In the genomic region with DNA sequence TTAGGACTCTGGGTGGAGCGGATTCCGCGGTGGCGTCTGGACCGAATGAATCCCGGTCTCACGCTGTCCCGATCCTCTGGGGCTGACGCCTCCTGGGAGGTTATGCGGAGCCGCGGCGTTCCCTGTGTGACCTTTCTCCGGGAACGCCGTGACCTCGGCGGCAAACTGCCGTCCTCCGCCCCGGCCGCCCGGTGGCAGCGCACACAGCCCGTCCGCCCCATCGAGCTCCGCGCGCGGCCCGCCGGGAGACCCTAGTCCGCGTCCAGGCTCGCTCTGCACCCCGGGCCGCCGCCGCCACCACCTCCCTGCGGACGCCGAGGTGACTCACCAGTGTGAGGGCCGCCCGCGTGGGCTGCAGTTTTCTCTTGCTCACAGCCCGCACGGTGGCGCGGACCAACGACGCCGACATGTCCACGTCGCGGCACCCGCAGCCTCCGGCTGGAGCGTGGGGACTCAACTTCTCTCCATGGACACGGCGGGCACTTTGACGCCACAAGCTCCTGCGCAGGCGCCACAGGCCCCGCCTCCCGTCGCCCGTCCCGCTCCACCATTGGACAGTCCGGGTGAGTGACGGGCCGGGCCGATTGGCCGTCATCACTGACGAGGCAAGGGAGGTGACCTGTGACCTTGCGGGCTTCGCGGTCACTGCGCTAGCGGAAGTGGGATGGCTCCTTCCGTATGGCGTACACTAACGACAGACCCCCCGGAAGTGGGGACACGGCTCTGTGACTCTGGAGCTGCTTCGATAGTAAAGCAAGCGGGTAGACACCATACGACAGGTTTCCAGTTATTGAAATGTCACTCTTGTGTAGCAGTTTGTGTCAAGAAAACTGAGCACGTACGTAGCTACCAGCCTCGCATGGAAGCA, we compare ENCODE assay signal across 8 mouse cellular contexts. TPM values are rescaled to one million over a fixed set of nuclear protein-coding genes. Genes with fewer than 3 reads are reported as not detected.
DNase-seq lines count a peak whose midpoint lies in the region; ATAC-seq and TF ChIP-seq lines count a peak whose summit lies in the region.

A gene (minus strand): TSS at position 515 of the 868 bp plus-strand sequence.

- DNase-seq in 3T3-L1 (ENCODE audit: low read depth, low spot score) = peak; percentile 94
- peak; percentile 99 for DNase-seq in adrenal gland, postnatal 4 days (ENCODE audit: low spot score in 2 of 2)
- peak; percentile 98 for DNase-seq in embryonic facial prominence, embryonic 14.5 days (ENCODE audit: low spot score)
- peak; percentile 98 for DNase-seq in heart, adult 8-10 months (ENCODE audit: low spot score)
- DNase-seq in kidney, adult 9 months = peak; percentile 99
- peak; percentile 96 for DNase-seq in limb, embryonic 14.5 days (ENCODE audit: low spot score)
- DNase-seq in midbrain, postnatal 0 days (ENCODE audit: low spot score) = peak; percentile 99
- peak; percentile 98 to 99 for DNase-seq in spleen, postnatal 14 days (ENCODE audit: low spot score in 2 of 2)

- 0% methylated on average over 60 of the region's 91 CpGs for WGBS in embryonic facial prominence, embryonic 14.5 days
- under 1% methylated on average over 78 of the region's 91 CpGs for WGBS in limb, embryonic 14.5 days
- WGBS in midbrain, postnatal 0 days = under 1% methylated on average over 72 of the region's 91 CpGs

- H3K4me1 ChIP-seq in embryonic facial prominence, embryonic 14.5 days (ENCODE audit: control insufficient read depth, insufficient read depth, low read length) = peaks cover 17% of the 10 kb centered on the region
- peaks cover 36% of the 10 kb centered on the region for H3K4me1 ChIP-seq in limb, embryonic 14.5 days (ENCODE audit: control insufficient read depth, insufficient read depth, low read length)
- peaks cover 3% of the 10 kb centered on the region; the same call in 1 of the 2 replicates for H3K4me1 ChIP-seq in midbrain, postnatal 0 days (ENCODE audit: insufficient read depth, low read length)

- H3K4me3 ChIP-seq in embryonic facial prominence, embryonic 14.5 days (ENCODE audit: low read depth, low read length) = peak within 1 kb of the TSS; percentile 89
- peak within 1 kb of the TSS; percentile 86 for H3K4me3 ChIP-seq in limb, embryonic 14.5 days (replicated peaks; ENCODE audit: low read length)
- peak within 1 kb of the TSS; percentile 87 for H3K4me3 ChIP-seq in midbrain, postnatal 0 days (ENCODE audit: low read depth, low read length)

- H3K27me3 ChIP-seq in embryonic facial prominence, embryonic 14.5 days (replicated peaks; ENCODE audit: control insufficient read depth, insufficient read depth, low read length) = no peaks in the 10 kb centered on the region
- no peaks in the 10 kb centered on the region for H3K27me3 ChIP-seq in limb, embryonic 14.5 days (ENCODE audit: control insufficient read depth, insufficient read depth, low read length)
- H3K27me3 ChIP-seq in midbrain, postnatal 0 days (ENCODE audit: insufficient read depth, low read length) = no peaks in the 10 kb centered on the region

- peak; percentile 98 for ATAC-seq in embryonic facial prominence, embryonic 14.5 days (ENCODE audit: low read depth)
- ATAC-seq in limb, embryonic 14.5 days (ENCODE audit: low FRiP score, low read depth) = peak; percentile 96
- ATAC-seq in midbrain, postnatal 0 days (ENCODE audit: low FRiP score) = peak; percentile 98

- TF ChIP-seq CTCF in midbrain, postnatal 0 days (IDR thresholded peaks at IDR 0.05) = no peak

- H3K9ac ChIP-seq in embryonic facial prominence, embryonic 14.5 days (ENCODE audit: low read depth, low read length) = peak within 1 kb of the TSS; percentile 90
- H3K9ac ChIP-seq in limb, embryonic 14.5 days (ENCODE audit: low read depth, low read length, severe bottlenecking) = peak within 1 kb of the TSS; percentile 88
- H3K9ac ChIP-seq in midbrain, postnatal 0 days (replicated peaks; ENCODE audit: low read length, poor library complexity, severe bottlenecking) = peak within 1 kb of the TSS; percentile 86

- H3K27ac ChIP-seq in embryonic facial prominence, embryonic 14.5 days (replicated peaks; ENCODE audit: low read depth, low read length) = peak within 1 kb of the TSS; percentile 98
- peak within 1 kb of the TSS; percentile 98 for H3K27ac ChIP-seq in limb, embryonic 14.5 days (replicated peaks; ENCODE audit: low read depth, low read length)
- H3K27ac ChIP-seq in midbrain, postnatal 0 days (ENCODE audit: low read depth, low read length) = peak within 1 kb of the TSS; percentile 97

- H3K4me2 ChIP-seq in embryonic facial prominence, embryonic 14.5 days (ENCODE audit: low read depth, low read length) = peak within 1 kb of the TSS; percentile 69
- H3K4me2 ChIP-seq in limb, embryonic 14.5 days (replicated peaks; ENCODE audit: low read depth, low read length, severe bottlenecking) = peak within 1 kb of the TSS; percentile 86
- peak within 1 kb of the TSS; percentile 68 for H3K4me2 ChIP-seq in midbrain, postnatal 0 days (ENCODE audit: low read depth, low read length, poor library complexity, severe bottlenecking)

- H3K9me3 ChIP-seq in embryonic facial prominence, embryonic 14.5 days (ENCODE audit: control insufficient read depth, low read length) = no peaks in the 10 kb centered on the region
- H3K9me3 ChIP-seq in limb, embryonic 14.5 days (ENCODE audit: control insufficient read depth, low read length) = no peaks in the 10 kb centered on the region
- no peaks in the 10 kb centered on the region for H3K9me3 ChIP-seq in midbrain, postnatal 0 days (ENCODE audit: low read length)

- 0 out of 2 replicates have a peak, but pooled peaks have one; percentile 12 for TF ChIP-seq POLR2A in limb, embryonic 14.5 days (IDR thresholded peaks at IDR 0.05; ENCODE audit: borderline replicate concordance, extremely low read depth, insufficient read depth, insufficient read length)

- peaks cover 26% of the 10 kb centered on the region for H3K36me3 ChIP-seq in embryonic facial prominence, embryonic 14.5 days (ENCODE audit: control insufficient read depth, insufficient read depth, low read length)
- peaks cover 25% of the 10 kb centered on the region for H3K36me3 ChIP-seq in limb, embryonic 14.5 days (ENCODE audit: control insufficient read depth, insufficient read depth, low read length)
- peaks cover 14% of the 10 kb centered on the region; the same call in 1 of the 2 replicates for H3K36me3 ChIP-seq in midbrain, postnatal 0 days (ENCODE audit: insufficient read depth, low read length)

RNA-seq across cellular contexts. Expression of the gene that starts here (rescaled TPM):
- 10 to 100 TPM; 79.6 to 83.9 TPM for total RNA-seq in adrenal gland, postnatal 4 days (2021)
- polyA plus RNA-seq in embryonic facial prominence, embryonic 14.5 days (2014; fragmentation: Nextera tagmentation; extraction: Ambion mirVana) = 140 and 147 TPM in 2 replicates
- 100 to 1,000 TPM; 215 to 235 (median 226) TPM for total RNA-seq in heart, adult 8-10 months (2022)
- 94.7 and 108 TPM in 2 replicates for polyA plus RNA-seq in limb, embryonic 14.5 days (2012; rRNA removed)
- 126 and 132 TPM in 2 replicates for polyA plus RNA-seq in limb, embryonic 14.5 days (2014; fragmentation: Nextera tagmentation; extraction: Ambion mirVana)
- total RNA-seq in midbrain, postnatal 0 days (2014; rRNA removed) = 90.5 and 94.0 TPM in 2 replicates
- polyA plus RNA-seq in midbrain, postnatal 0 days (2015; fragmentation: Nextera tagmentation; extraction: Ambion mirVana) = 156 and 159 TPM in 2 replicates

Comparison
In these comparisons a context has a peak if more than half of its experiments do, and no peak if none do; other contexts are left out.
1. Peak in every context shown above with its lines: DNase-seq, ATAC-seq, H3K4me3 ChIP-seq and H3K27ac ChIP-seq.